Mouse (Mus musculus): Measurements from ENCODE around the gene Sema6c. TPM values are rescaled to one million over a fixed set of nuclear protein-coding genes. Genes with fewer than 3 reads are reported as not detected.

Sema6c gene
- polyA plus RNA-seq (2017; shearing (Covaris generic)): 2.3 TPM

DNA sequence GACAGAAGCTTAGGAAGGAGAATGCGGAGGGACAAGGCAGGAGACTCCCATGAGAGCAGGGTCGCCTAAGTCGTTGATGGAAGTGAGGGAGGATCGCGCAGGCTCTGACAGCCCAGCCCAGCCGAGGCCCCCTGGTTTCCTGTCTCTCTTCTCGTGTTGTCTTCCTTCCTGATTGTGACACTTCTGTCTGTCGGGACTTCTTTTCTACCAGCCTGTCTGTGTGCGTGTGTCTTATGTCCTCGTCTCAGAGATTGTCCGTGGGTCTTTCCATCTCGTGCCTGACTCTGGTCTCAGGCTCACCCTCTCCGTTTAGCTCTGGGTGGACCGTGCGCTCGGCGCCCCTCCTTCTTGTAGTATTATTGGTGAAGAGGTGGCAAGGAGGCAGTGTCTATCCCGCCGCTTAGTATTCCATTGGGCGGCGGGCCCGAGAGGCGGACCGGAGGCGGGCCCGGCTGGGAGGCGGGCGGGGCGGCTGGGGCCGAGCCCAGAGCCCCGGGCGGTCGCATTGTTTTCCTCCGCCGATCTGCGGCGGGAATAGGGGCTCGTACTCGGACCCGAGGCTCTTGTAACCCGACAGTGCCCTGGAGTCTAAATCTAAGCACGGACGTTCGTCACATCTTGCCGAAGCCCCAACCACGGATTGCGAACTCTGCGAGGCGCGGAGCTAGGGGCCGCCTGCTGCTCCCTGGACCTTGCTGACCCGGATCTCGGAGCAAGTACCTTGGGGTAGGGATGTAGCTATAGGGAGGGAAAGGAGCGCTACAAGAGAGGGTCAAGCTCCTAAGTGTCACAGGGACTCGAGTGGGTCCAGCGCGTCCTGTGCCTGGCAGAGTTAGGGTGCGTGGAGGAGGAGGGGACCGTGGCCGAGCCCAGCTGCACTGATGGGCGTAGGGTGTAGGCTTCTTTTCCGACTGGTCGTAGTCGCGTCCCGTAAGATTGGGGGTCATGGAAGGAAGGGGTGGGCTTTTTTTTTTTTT is at the start of gene Sema6c:
TSS of gene Sema6c (plus strand) at position 471 of the 977 bp plus-strand sequence.

DNA sequence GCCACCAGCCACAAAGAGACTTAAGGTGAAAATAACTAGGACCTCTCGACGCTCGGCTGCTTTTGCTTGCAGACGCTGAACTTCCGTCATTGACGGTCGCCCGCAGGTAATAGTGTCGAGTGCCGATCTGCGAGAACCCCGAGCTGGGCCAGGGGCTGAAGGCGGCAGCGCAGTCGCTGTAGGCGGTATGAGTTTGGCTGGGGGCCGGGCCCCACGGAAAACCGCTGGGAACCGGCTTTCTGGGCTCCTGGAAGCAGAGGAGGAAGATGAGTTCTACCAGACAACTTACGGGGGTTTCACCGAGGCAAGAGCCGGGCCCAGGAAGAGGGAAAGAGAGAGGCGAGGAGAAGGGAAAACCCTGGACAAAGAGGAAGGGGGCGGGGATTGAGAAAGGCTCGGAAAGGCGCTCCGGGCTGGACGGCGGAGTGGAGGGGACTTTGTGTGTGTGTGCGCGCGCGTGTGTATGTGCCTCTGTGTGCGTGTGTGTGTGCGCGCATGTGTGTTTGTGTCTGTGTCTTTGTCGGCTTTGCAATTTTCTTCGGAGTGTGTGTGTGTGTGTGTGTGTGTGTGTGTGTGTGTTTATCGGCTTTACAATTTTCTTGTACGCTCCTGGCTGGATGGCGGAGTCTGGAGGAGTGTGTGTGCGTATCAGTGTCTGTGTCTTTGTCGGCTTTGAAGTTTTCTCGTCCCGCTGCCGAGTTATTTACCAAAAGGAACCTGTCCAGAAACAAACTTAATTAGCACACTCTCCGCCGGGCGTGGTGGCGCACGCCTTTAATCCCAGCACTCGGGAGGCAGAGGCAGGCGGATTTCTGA is 49.1 kb upstream of the Sema6c start, which contains the start of gene Vps72:
TSS of gene Vps72 (plus strand) at position 112 of the 816 bp plus-strand sequence.

DNA sequence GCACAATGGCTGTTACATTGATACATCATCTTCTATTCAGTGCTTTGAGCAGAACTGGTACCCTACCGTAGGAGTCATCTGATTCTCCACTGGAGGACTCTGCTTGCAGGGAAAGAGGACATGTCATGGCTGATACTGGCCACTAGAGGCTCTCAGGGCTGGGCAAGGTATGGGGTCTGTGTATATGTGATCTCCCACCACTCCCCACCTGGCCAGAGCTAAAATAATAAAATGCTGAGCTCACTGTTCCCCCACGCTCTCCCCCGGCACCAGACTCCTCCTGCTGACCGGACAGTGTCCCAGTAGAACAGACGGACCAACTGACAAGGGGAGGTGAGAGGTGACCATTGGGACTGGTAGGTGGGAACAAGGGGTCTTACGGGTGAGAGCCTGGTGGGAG is 36.0 kb upstream of the Sema6c start, which contains the start of gene Tmod4:
TSS of gene Tmod4 (plus strand) at position 231 of the 400 bp plus-strand sequence.

DNA sequence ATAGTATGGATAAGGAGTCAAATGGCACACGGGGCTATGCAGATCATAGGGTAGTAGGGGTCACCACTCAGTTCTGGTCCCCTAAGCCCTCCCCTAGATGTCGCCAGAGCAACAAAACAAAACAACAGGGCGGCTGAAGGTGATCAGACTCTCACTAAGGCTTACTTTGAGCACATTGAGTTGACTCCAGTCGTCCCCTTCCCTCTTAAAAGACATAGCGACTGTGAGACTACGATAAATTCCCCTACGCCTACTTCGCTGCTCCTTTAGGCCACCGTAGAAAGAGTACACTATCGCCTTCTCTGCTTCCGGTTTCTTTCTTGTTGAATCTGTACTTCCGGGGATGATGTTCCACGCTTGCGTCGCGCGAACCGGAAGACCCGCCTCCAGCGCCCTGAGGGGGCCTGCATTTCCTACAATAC is 26.6 kb upstream of the Sema6c start, which contains the start of the genes Scnm1 and Lysmd1:
TSS of gene Scnm1 (minus strand) at position 332 of the 422 bp plus-strand sequence.
TSS of gene Lysmd1 (plus strand) at position 409 of the 422 bp plus-strand sequence.

DNA sequence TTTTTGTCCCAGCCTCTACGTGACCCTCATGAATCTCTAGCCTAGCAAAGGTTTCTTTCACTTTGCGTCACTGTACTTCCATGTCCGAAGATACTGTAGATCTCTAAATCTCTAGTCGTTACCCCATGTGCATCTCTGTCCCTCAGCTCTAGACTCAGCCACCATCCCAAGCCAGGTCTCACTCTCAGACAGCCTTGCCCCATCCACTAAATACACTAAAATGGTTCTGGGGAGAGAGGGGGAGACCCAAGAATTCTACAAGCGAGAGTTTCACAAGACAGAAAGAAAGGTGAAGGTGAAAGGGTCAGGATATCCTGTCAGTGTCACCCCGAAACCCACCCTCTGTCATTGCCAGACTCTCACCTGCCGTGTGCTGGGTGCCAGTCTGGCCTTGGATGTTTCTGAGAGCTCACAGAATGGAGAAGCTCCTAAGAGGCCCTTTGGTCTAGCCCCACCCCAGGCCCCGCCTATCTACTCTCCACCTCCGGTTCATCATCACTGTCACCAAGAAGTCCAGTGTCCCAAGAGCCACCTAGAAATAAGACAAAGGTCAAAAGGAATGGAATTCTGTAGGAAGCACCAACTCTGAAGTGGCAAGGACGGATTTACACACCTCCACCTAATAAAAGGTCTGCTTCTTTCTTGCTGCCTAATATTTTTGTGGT is 18.2 kb upstream of the Sema6c start, which contains the start of gene Tnfaip8l2:
TSS of gene Tnfaip8l2 (minus strand) at position 409 of the 665 bp plus-strand sequence.

DNA sequence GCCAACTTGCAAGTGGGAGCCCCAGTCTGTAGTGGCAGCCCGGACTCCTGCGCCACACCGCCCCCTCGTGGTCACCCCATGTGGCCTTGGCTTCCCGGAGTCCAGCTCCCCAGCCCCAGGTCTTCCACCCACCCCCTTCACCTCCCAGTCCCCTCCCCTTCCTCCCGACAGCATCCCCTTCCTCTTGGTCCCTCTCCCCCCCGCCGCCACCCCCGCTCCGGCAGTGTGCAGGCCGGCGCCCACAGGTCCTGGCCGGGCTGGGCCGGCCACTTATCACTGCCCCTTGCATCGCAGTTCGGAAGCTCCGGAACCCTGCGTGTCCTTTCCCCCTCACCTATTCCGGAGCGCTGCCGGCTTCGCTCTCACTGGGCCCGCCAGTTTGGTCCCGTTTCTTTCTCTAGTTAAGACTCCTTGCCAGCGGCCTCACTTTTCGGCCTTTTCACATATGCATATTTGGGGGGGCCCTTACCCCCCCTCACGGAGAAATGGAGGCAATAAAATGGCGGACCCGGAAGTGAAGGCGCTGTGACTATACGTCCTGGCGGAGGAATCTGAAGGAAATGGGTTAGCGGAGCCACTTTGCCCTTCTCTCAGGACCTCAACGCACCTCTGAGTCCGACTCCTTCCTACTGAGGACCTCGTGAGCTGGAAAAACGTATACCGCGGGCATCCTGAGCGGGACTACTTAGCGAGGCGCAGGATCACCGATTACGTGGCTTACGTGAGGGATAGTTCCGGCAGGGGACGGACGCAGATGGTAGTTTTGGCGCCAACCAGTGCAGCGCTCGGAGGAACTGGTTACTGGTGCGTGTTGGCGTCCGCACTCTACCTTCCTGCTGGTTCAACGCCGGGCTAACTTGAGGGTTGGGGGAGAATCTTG is 57.2 kb downstream of the Sema6c start, which contains the start of gene Gabpb2:
TSS of gene Gabpb2 (minus strand) at position 662 of the 880 bp plus-strand sequence.

Other genes with a start within 250 kb of the Sema6c start
- gene Selenbp1, start 227.4 kb upstream of the Sema6c start, polyA plus RNA-seq (2017; shearing (Covaris generic)): 2.3 TPM
- gene Rfx5, start 206.4 kb upstream of the Sema6c start, polyA plus RNA-seq (2017; shearing (Covaris generic)): 10.3 TPM
- 19.5 TPM for gene Pi4kb, start 185.7 kb upstream of the Sema6c start, polyA plus RNA-seq (2017; shearing (Covaris generic))
- 51.6 TPM for gene Zfp687, start 145.0 kb upstream of the Sema6c start, polyA plus RNA-seq (2017; shearing (Covaris generic))
- 282 TPM for gene Psmd4, start 117.8 kb upstream of the Sema6c start, polyA plus RNA-seq (2017; shearing (Covaris generic))
- 47.5 TPM for gene Pip5k1a, start 53.5 kb upstream of the Sema6c start, polyA plus RNA-seq (2017; shearing (Covaris generic))
- 87.8 TPM for gene Vps72, start 49.4 kb upstream of the Sema6c start, polyA plus RNA-seq (2017; shearing (Covaris generic))
- gene Tmod4, start 36.0 kb upstream of the Sema6c start, polyA plus RNA-seq (2017; shearing (Covaris generic)): 1.5 TPM
- gene Scnm1, start 26.4 kb upstream of the Sema6c start, polyA plus RNA-seq (2017; shearing (Covaris generic)): 86.6 TPM
- 34.5 TPM for gene Lysmd1, start 26.4 kb upstream of the Sema6c start, polyA plus RNA-seq (2017; shearing (Covaris generic))
- 252 TPM for gene Tnfaip8l2, start 18.1 kb upstream of the Sema6c start, polyA plus RNA-seq (2017; shearing (Covaris generic))
- gene Gabpb2, start 57.5 kb downstream of the Sema6c start, polyA plus RNA-seq (2017; shearing (Covaris generic)): 23.9 TPM
- gene Cdc42se1, start 68.3 kb downstream of the Sema6c start, polyA plus RNA-seq (2017; shearing (Covaris generic)): 260 TPM
- gene Mllt11, start 71.7 kb downstream of the Sema6c start, polyA plus RNA-seq (2017; shearing (Covaris generic)): 5.6 TPM
- 0.70 TPM for gene Gm128, start 81.1 kb downstream of the Sema6c start, polyA plus RNA-seq (2017; shearing (Covaris generic))
- not detected for gene Bnipl, start 90.7 kb downstream of the Sema6c start, polyA plus RNA-seq (2017; shearing (Covaris generic))
- gene Mindy1, start 120.9 kb downstream of the Sema6c start, polyA plus RNA-seq (2017; shearing (Covaris generic)): 25.6 TPM
- 5.3 TPM for gene Prune1, start 121.6 kb downstream of the Sema6c start, polyA plus RNA-seq (2017; shearing (Covaris generic))
- gene Anxa9, start 146.7 kb downstream of the Sema6c start, polyA plus RNA-seq (2017; shearing (Covaris generic)): not detected
- gene Cers2, start 154.3 kb downstream of the Sema6c start, polyA plus RNA-seq (2017; shearing (Covaris generic)): 241 TPM
- gene Setdb1, start 196.7 kb downstream of the Sema6c start, polyA plus RNA-seq (2017; shearing (Covaris generic)): 28.4 TPM
- not detected for gene 4930558C23Rik, start 242.4 kb downstream of the Sema6c start, polyA plus RNA-seq (2017; shearing (Covaris generic))

All from naive thymus-derived CD4-positive, alpha-beta T cell, adult 5 months (primary cell).